Mouse (Mus musculus) T-helper 2 cell (primary cell): ENCODE measurements around the gene Qrsl1.

Experiments used
- in situ Hi-C: fragments of 300-600 bp; cut with MboI, MseI; formaldehyde crosslinking; loops from one replicate; pipeline ENCODE4 v1.15.1; 2025; ENCODE audit warnings: high pct_unique_total_duplicates

The Qrsl1 gene

GRCm38 (mm10) chr10:43871458-43871857 lies 30.1 kb downstream of the Qrsl1 start:
- in situ Hi-C loops, result no loop called here

- in situ Hi-C loops, result no loop called here
Measured at GRCm38 (mm10) chr10:43870752-43871151, 30.8 kb downstream of the Qrsl1 start.

- in situ Hi-C loops, result no loop called here
Measured at GRCm38 (mm10) chr10:43856351-43856750, 45.2 kb downstream of the Qrsl1 start.

GRCm38 (mm10) chr10:43855916-43856315 lies 45.6 kb downstream of the Qrsl1 start:
- in situ Hi-C loops, result no loop called here

- in situ Hi-C loops, result no loop called here
Measured at GRCm38 (mm10) chr10:43851898-43852297, 49.6 kb downstream of the Qrsl1 start.

GRCm38 (mm10) chr10:43849478-43849877 lies 52.1 kb downstream of the Qrsl1 start:
- in situ Hi-C loops, result loop anchor here (25.0 kb wide), 1 partner anchor 587 kb away; no protein-coding TSS in a partner anchor

- in situ Hi-C loops, result loop anchor here (25.0 kb wide), 1 partner anchor 584 kb away; no protein-coding TSS in a partner anchor
Measured at GRCm38 (mm10) chr10:43846141-43846622, 55.4 kb downstream of the Qrsl1 start.

- in situ Hi-C loops, result loop anchor here (25.0 kb wide), 1 partner anchor 583 kb away; no protein-coding TSS in a partner anchor
Measured at GRCm38 (mm10) chr10:43845442-43845841, 56.1 kb downstream of the Qrsl1 start.

- in situ Hi-C loops, result loop anchor here (25.0 kb wide), 1 partner anchor 579 kb away; no protein-coding TSS in a partner anchor
Measured at GRCm38 (mm10) chr10:43841441-43841840, 60.1 kb downstream of the Qrsl1 start.

GRCm38 (mm10) chr10:43832868-43833267 lies 68.7 kb downstream of the Qrsl1 start:
- in situ Hi-C loops, result loop anchor here (25.0 kb wide), 1 partner anchor 571 kb away; no protein-coding TSS in a partner anchor

GRCm38 (mm10) chr10:43830251-43831018 lies 71.1 kb downstream of the Qrsl1 start:
- in situ Hi-C loops, result loop anchor here (25.0 kb wide), 1 partner anchor 568 kb away; no protein-coding TSS in a partner anchor

GRCm38 (mm10) chr10:43828686-43829015 lies 72.9 kb downstream of the Qrsl1 start:
- in situ Hi-C loops, result loop anchor here (25.0 kb wide), 1 partner anchor 566 kb away; no protein-coding TSS in a partner anchor

GRCm38 (mm10) chr10:43827958-43828685 lies 73.4 kb downstream of the Qrsl1 start:
- in situ Hi-C loops, result loop anchor here (25.0 kb wide), 1 partner anchor 566 kb away; no protein-coding TSS in a partner anchor

- in situ Hi-C loops, result loop anchor here (25.0 kb wide), 1 partner anchor 565 kb away; no protein-coding TSS in a partner anchor
Measured at GRCm38 (mm10) chr10:43826773-43827621, 74.5 kb downstream of the Qrsl1 start.

GRCm38 (mm10) chr10:43825696-43826095 lies 75.8 kb downstream of the Qrsl1 start:
- in situ Hi-C loops, result loop anchor here (25.0 kb wide), 1 partner anchor 563 kb away; no protein-coding TSS in a partner anchor

GRCm38 (mm10) chr10:43824713-43825112 lies 76.8 kb downstream of the Qrsl1 start:
- in situ Hi-C loops, result loop anchor here (25.0 kb wide), 1 partner anchor 562 kb away; no protein-coding TSS in a partner anchor
